16 mouse cellular contexts compared by ENCODE assay signal in the genomic region with DNA sequence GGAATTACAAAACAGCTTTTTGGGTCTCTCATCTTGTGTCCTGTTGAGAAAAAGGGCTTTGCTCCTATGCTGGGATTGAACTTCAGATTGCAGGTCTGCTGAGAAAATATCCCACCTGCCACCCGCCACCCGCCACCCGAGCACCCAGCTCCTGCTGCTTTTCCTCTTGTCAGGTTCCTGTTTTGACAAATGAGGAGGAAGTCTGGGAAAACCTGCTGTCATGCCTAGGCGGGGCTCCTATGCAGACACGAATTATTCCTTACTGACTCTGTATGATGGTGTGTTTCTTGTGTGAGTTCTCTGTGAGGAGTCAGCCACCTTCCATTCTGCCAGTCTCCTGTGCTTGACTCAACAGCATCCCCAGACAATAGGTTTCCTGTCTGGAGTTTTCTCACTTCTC. TPM values are rescaled to one million over a fixed set of nuclear protein-coding genes. Genes with fewer than 3 reads are reported as not detected.
DNase-seq lines count a peak whose midpoint lies in the region; ATAC-seq and TF ChIP-seq lines count a peak whose summit lies in the region.
"Had no signal": no experiment of that assay in that cellular context is flagged by ENCODE, and none has a peak within 500 bp of the region (broad histone marks: within the 10 kb centered on the region; RNA-seq: fewer than 3 reads in every experiment).

No protein-coding gene starts in this region.

- intact Hi-C loops in heart, postnatal 10 days (cut with DNase I) = no loop called here

- peaks cover 44% of the 10 kb centered on the region for H3K36me3 ChIP-seq in heart, embryonic 10.5 days
- no peaks in the 10 kb centered on the region for H3K36me3 ChIP-seq in hindbrain, embryonic 15.5 days
- H3K36me3 ChIP-seq in hindbrain, embryonic 12.5 days = no peaks in the 10 kb centered on the region
- H3K36me3 ChIP-seq in lung, postnatal 0 days (ENCODE audit: insufficient read depth, low read length) = no peaks in the 10 kb centered on the region
- H3K36me3 ChIP-seq: hindbrain, embryonic 13.5 days; intestine, embryonic 15.5 days had no signal

- no peaks in the 10 kb centered on the region for H3K27me3 ChIP-seq in heart, embryonic 10.5 days (ENCODE audit: insufficient read depth, poor library complexity, severe bottlenecking)
- H3K27me3 ChIP-seq in hindbrain, embryonic 15.5 days = no peaks in the 10 kb centered on the region
- no peaks in the 10 kb centered on the region for H3K27me3 ChIP-seq in hindbrain, embryonic 12.5 days
- no peaks in the 10 kb centered on the region for H3K27me3 ChIP-seq in lung, postnatal 0 days (replicated peaks; ENCODE audit: insufficient read depth, low read length)
- H3K27me3 ChIP-seq: hindbrain, embryonic 13.5 days; intestine, embryonic 15.5 days; limb, embryonic 15.5 days had no signal

- TF ChIP-seq CTCF in lung, postnatal 0 days (IDR thresholded peaks at IDR 0.05) = no peak

- no peak for DNase-seq in heart, embryonic 10.5 days (ENCODE audit: low spot score)
- no peak for DNase-seq in heart, postnatal 10 days
- no peak for DNase-seq in lung, postnatal 0 days (ENCODE audit: low spot score)
- DNase-seq in lung, adult 18-20 months = no peak
- no peak for DNase-seq in left cerebral cortex, adult 8-10 months (ENCODE audit: low spot score in 2 of 2)
- DNase-seq: adrenal gland, adult 2 months; cerebellum, adult 11-12 months; cerebellum, postnatal 10 days; left cerebral cortex, postnatal 4 days; lung, postnatal 10 days had no signal

- H3K4me3 ChIP-seq in heart, embryonic 10.5 days = no peak overlapping the region
- no peak overlapping the region for H3K4me3 ChIP-seq in hindbrain, embryonic 15.5 days
- H3K4me3 ChIP-seq in hindbrain, embryonic 12.5 days = no peak overlapping the region
- no peak overlapping the region for H3K4me3 ChIP-seq in lung, postnatal 0 days (ENCODE audit: low read depth, low read length)
- H3K4me3 ChIP-seq: hindbrain, embryonic 13.5 days; intestine, embryonic 15.5 days; limb, embryonic 15.5 days; midbrain, embryonic 10.5 days had no signal

- ATAC-seq in hindbrain, embryonic 15.5 days (ENCODE audit: low FRiP score, low read depth) = no peak
- ATAC-seq in hindbrain, embryonic 12.5 days (ENCODE audit: low FRiP score) = no peak
- no peak for ATAC-seq in lung, postnatal 0 days
- ATAC-seq: intestine, embryonic 15.5 days had no signal

- peak overlapping the region; percentile 17; the same call in 1 of the 2 replicates for H3K27ac ChIP-seq in heart, embryonic 10.5 days
- H3K27ac ChIP-seq in hindbrain, embryonic 15.5 days (replicated peaks) = peak overlapping the region; percentile 78
- H3K27ac ChIP-seq in hindbrain, embryonic 12.5 days = no peak overlapping the region
- peak overlapping the region; percentile 89; the same call in 1 of the 2 replicates for H3K27ac ChIP-seq in lung, postnatal 0 days (ENCODE audit: low read length)
- H3K27ac ChIP-seq: midbrain, embryonic 10.5 days had no signal

- WGBS in heart, embryonic 10.5 days = 82% methylated on average over 5 of the region's 5 CpGs
- WGBS in hindbrain, embryonic 15.5 days = 91% methylated on average over 5 of the region's 5 CpGs
- WGBS in hindbrain, embryonic 12.5 days = 91% methylated on average over 5 of the region's 5 CpGs
- 77% methylated on average over 5 of the region's 5 CpGs for WGBS in lung, postnatal 0 days

- peaks cover 15% of the 10 kb centered on the region for H3K4me1 ChIP-seq in heart, embryonic 10.5 days
- H3K4me1 ChIP-seq in hindbrain, embryonic 15.5 days (replicated peaks) = peaks cover 7% of the 10 kb centered on the region
- 0 out of 2 replicates have a peak, but pooled peaks cover 2% of the 10 kb centered on the region for H3K4me1 ChIP-seq in hindbrain, embryonic 12.5 days
- peaks cover 9% of the 10 kb centered on the region; the same call in 1 of the 2 replicates for H3K4me1 ChIP-seq in lung, postnatal 0 days (ENCODE audit: insufficient read depth, low read depth, low read length)
- H3K4me1 ChIP-seq: intestine, embryonic 15.5 days had no signal

- H3K9me3 ChIP-seq in heart, embryonic 10.5 days = no peaks in the 10 kb centered on the region
- H3K9me3 ChIP-seq in hindbrain, embryonic 15.5 days = no peaks in the 10 kb centered on the region
- no peaks in the 10 kb centered on the region for H3K9me3 ChIP-seq in hindbrain, embryonic 12.5 days (replicated peaks)
- H3K9me3 ChIP-seq in lung, postnatal 0 days (ENCODE audit: low read length) = no peaks in the 10 kb centered on the region
- H3K9me3 ChIP-seq: hindbrain, embryonic 13.5 days; intestine, embryonic 15.5 days; limb, embryonic 15.5 days; midbrain, embryonic 10.5 days had no signal

- no peak for TF ChIP-seq EP300 in lung, postnatal 0 days (IDR thresholded peaks at IDR 0.05)

- H3K4me2 ChIP-seq in hindbrain, embryonic 15.5 days = no peak overlapping the region
- H3K4me2 ChIP-seq in hindbrain, embryonic 12.5 days (replicated peaks) = no peak overlapping the region
- no peak overlapping the region for H3K4me2 ChIP-seq in lung, postnatal 0 days (replicated peaks; ENCODE audit: low read depth, low read length)
- H3K4me2 ChIP-seq: hindbrain, embryonic 13.5 days; intestine, embryonic 15.5 days; limb, embryonic 15.5 days had no signal

- no peak overlapping the region for H3K9ac ChIP-seq in hindbrain, embryonic 15.5 days
- H3K9ac ChIP-seq in hindbrain, embryonic 12.5 days = no peak overlapping the region
- H3K9ac ChIP-seq in lung, postnatal 0 days (replicated peaks; ENCODE audit: low read depth) = no peak overlapping the region
- H3K9ac ChIP-seq: hindbrain, embryonic 13.5 days; intestine, embryonic 15.5 days; limb, embryonic 15.5 days had no signal

RNA-seq across cellular contexts. Expression of gene Ttc28, which starts 19.2 kb away (rescaled TPM):
- 7.3 and 10.9 TPM in 2 replicates for polyA plus RNA-seq in heart, embryonic 10.5 days (2016; fragmentation: Nextera tagmentation; extraction: Ambion mirVana)
- total RNA-seq in heart, postnatal 10 days (2021) = 10 to 100 TPM; 26.7 to 29.3 TPM
- 19.1 and 20.5 TPM in 2 replicates for polyA plus RNA-seq in hindbrain, embryonic 15.5 days (2015; fragmentation: Nextera tagmentation; extraction: Ambion mirVana)
- polyA plus RNA-seq in hindbrain, embryonic 12.5 days (2016; fragmentation: Nextera tagmentation; extraction: Ambion mirVana) = 26.9 and 28.2 TPM in 2 replicates
- 5.4 and 6.8 TPM in 2 replicates for polyA plus RNA-seq in lung, postnatal 0 days (2015; fragmentation: Nextera tagmentation; extraction: Ambion mirVana)
- 10 to 100 TPM in 3 of 4 experiments, 1 to 10 TPM in 1; 9.6 to 13.2 (median 11.1) TPM for total RNA-seq in left cerebral cortex, adult 8-10 months (2022)

RNA-seq across cellular contexts. Expression of gene Chek2, which starts 20.7 kb away (rescaled TPM):
- 28.1 and 28.8 TPM in 2 replicates for polyA plus RNA-seq in heart, embryonic 10.5 days (2016; fragmentation: Nextera tagmentation; extraction: Ambion mirVana)
- 1 to 10 TPM; 5.7 to 7.0 TPM for total RNA-seq in heart, postnatal 10 days (2021)
- 8.3 and 9.5 TPM in 2 replicates for polyA plus RNA-seq in hindbrain, embryonic 15.5 days (2015; fragmentation: Nextera tagmentation; extraction: Ambion mirVana)
- 18.3 and 18.4 TPM in 2 replicates for polyA plus RNA-seq in hindbrain, embryonic 12.5 days (2016; fragmentation: Nextera tagmentation; extraction: Ambion mirVana)
- 5.7 and 7.9 TPM in 2 replicates for polyA plus RNA-seq in lung, postnatal 0 days (2015; fragmentation: Nextera tagmentation; extraction: Ambion mirVana)
- 1 to 10 TPM; 1.3 to 1.9 (median 1.6) TPM for total RNA-seq in left cerebral cortex, adult 8-10 months (2022)

RNA-seq across cellular contexts. Expression of gene Hscb, which starts 20.9 kb away (rescaled TPM):
- 22.2 and 27.4 TPM in 2 replicates for polyA plus RNA-seq in heart, embryonic 10.5 days (2016; fragmentation: Nextera tagmentation; extraction: Ambion mirVana)
- total RNA-seq in heart, postnatal 10 days (2021) = 10 to 100 TPM; 13.7 to 18.9 TPM
- 9.6 and 12.2 TPM in 2 replicates for polyA plus RNA-seq in hindbrain, embryonic 15.5 days (2015; fragmentation: Nextera tagmentation; extraction: Ambion mirVana)
- polyA plus RNA-seq in hindbrain, embryonic 12.5 days (2016; fragmentation: Nextera tagmentation; extraction: Ambion mirVana) = 18.5 and 21.4 TPM in 2 replicates
- polyA plus RNA-seq in lung, postnatal 0 days (2015; fragmentation: Nextera tagmentation; extraction: Ambion mirVana) = 30.2 and 32.0 TPM in 2 replicates
- total RNA-seq in left cerebral cortex, adult 8-10 months (2022) = 10 to 100 TPM; 12.1 to 15.6 (median 13.6) TPM

RNA-seq across cellular contexts. Expression of gene Ulk1, which starts 50.5 kb away (rescaled TPM):
- polyA plus RNA-seq in heart, embryonic 10.5 days (2016; fragmentation: Nextera tagmentation; extraction: Ambion mirVana) = 12.8 and 17.0 TPM in 2 replicates
- 10 to 100 TPM; 70.5 to 75.6 TPM for total RNA-seq in heart, postnatal 10 days (2021)
- polyA plus RNA-seq in hindbrain, embryonic 15.5 days (2015; fragmentation: Nextera tagmentation; extraction: Ambion mirVana) = 28.5 and 29.5 TPM in 2 replicates
- polyA plus RNA-seq in hindbrain, embryonic 12.5 days (2016; fragmentation: Nextera tagmentation; extraction: Ambion mirVana) = 35.4 and 38.1 TPM in 2 replicates
- polyA plus RNA-seq in lung, postnatal 0 days (2015; fragmentation: Nextera tagmentation; extraction: Ambion mirVana) = 11.8 and 11.9 TPM in 2 replicates
- 10 to 100 TPM; 59.2 to 67.2 (median 66.3) TPM for total RNA-seq in left cerebral cortex, adult 8-10 months (2022)
